Mouse (Mus musculus) heart, adult 18-20 months (tissue): Measurements from ENCODE around the gene Abhd17a. TPM values are rescaled to one million over a fixed set of nuclear protein-coding genes. Genes with fewer than 3 reads are reported as not detected.
"Not testable (repeated sequence)": the region's sequence is repeated elsewhere in the genome, so short reads cannot be mapped to it uniquely, and the experiment has no call there.

Experiments used
- DNase-seq, 2 experiments: peaks; one replicate each; pipeline ENCODE4 v3.0.0; 2021 to 2022; ENCODE audit warnings: mixed read lengths in 1 of 2
- total RNA-seq, 2 experiments: library from RNA; stranded (reverse); gene quantifications; 2 replicates each; pipeline ENCODE4 v1.2.3; 2021

The Abhd17a gene
- total RNA-seq, 2 experiments from 2014 or later, result 40.6 to 44.8 TPM

DNA sequence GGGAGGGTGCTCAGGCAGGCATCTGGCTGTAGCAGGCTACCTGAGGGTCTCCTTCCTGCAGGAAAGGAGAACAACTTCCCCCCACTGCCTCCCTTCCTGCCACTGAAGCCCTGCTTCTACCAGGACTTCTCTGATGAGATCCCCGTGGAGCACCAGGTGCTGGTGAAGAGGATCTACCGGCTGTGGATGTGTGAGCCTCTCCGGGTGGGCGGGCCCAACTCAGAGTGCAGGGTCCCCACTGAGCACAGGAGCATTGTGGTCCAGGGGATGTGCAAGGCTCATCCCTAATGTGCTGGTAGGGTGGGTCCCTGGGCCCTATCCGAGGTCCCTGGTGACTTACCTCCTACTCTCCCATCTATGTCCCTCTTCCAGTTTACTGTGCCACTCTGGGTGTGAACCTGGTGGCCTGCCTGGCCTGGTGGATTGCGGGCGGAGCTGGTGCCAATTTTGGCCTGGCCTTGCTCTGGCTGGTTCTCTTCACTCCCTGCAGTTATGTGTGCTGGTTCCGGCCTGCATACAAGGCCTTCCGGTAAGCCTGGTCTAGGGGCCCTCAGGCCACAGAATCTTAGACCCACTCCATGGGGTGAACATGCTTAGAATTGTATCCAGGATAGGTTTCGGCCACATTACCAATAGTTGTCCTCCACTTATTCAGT is 19.3 kb upstream of the Abhd17a start:
- no peak for DNase-seq

DNA sequence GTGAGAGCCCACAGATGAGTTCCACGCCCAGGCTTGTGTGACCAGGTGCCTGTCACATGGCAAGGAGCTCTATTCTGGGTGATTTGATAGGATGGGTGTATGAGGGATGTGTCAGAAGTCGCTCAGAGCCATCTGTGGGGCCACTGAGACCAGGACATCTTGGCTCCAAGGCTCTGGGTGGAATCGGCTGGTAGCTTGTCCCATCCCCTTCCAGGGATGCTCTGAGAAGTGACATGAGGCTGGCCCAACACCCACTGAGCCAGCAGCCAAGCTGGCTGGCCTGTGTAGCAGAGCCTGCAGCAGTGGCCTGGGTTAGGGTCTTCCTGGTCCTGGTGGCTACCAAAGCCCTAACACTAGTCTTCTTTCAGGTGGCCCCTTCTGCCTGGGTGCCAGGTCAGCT is 18.3 kb upstream of the Abhd17a start:
- DNase-seq, result no peak

DNA sequence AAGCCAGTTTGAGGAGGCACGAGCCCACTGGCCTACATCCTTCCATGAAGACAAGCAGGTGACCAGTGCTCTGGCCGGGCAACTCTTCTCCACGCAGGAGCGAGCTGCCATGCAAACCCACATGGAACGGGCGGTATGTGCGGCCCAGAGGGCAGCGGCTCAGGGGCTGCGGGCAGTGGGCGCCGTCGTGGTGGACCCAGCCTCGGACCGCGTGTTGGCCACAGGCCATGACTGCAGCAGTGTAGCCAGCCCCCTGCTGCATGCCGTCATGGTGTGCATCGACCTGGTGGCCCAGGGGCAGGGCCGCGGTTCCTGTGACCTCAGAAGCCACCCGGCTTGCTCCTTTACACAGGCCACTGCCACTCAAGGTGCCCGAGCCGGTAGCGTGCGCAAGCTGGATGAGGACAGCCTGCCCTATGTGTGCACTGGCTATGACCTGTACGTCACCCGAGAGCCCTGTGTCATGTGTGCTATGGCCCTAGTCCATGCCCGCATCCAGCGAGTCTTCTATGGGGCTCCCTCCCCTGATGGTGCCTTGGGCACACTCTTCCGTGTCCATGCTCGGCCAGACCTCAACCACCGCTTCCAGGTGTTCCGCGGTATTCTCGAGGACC is 16.7 kb upstream of the Abhd17a start:
- no peak for DNase-seq

DNA sequence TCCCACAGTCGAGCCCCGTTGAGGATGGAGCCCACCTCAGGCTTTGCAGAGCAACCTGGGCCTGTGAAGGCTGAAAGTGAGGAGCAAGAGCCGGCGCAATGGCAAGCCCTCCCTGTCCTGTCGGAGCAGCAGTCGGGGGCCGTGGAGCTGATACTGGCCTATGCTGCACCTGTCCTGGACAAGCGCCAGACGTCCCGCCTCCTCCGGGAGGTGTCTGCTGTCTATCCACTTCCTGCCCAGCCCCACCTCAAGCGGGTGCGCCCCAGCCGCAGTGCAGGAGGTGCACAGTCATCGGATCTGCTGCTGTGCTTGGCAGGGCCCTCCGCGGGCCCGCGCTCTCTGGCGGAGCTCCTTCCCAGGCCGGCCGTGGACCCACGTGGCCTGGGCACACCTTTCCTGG is 16.2 kb upstream of the Abhd17a start:
- no peak for DNase-seq

DNA sequence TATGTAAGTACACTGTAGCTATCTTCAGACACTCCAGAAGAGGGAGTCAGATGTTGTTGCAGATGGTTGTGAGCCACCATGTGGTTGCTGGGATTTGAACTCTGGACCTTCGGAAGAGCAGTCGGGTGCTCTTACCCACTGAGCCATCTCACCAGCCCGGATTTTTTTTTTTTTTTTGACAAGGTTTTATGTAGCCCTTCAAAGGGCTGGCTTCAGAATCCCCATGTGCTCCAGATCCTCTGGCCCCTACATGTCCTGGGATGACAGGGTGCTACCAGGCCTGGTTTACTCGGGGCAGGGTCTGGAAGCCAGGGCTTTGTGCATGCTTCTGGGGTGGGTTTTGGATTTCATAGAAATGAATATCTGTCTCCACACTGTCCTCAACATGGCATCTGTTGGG is 15.6 kb upstream of the Abhd17a start, which contains the start of gene Gm49322:
Gene Gm49322, plus strand, starts transcription at position 301 of the 400 bp plus-strand sequence.
- not testable (repeated sequence) for DNase-seq

DNA sequence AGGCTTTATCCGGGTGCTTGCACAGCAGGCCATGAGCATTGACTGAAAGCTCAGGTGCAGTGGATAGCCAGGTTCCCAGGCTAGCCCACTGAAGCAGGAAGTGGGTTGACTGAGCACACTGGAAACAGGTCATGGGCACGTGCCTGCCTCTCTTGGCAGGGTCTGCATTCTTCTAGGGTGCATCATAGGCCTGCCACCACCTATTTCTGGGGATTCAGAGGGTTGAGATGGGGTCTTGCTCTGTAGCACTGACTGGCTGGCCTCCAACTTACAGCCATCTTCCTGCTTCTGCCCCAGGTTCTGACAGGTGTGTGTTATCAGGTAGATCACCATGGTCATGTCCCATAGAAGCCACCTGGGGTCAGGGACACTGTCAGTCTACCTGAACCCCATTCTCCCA is 14.8 kb upstream of the Abhd17a start:
- DNase-seq, result no peak

DNA sequence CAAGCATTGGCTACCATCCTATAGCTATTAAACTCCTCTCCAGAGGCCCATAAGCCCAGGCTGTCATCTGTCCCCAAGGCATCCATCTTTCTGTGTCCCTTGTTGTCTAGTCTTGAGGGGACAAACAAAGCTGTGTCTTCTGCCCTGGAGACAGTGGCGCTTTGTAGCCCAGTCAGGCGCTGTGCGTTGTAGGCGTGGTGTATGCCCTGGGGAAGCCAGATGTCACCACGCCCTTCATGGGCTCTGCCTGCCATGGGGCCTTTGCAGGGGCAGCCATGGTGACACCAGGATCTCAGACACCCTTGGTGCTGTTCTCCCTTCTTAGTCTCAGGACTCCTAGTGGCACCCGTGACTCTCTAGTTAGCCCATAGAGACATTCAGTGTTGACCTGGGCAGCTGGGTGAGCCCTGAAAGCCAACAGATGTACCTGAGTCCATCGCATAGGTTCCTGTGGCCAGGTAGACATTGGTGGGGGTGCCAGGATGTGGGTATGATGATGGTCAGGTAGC is 13.9 kb upstream of the Abhd17a start:
- no peak for DNase-seq

DNA sequence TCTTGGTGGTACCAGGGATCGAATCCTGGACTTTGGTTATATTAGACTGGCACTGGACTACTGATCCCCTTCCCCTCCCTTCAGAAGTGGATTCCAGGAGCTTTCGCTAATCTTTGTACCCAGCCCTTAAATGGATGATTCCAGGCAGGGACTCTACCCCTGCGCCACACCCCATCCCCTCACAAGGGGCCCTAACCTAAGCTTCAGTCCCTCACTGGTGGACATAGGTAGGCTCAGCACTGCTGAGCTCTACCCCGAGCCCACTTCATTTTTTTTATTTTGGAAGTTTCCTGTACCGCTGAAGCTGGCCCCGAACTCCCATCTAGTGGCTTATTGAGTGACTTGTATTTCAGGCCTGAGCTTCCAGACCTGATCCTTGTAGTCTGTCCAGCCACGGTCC is 13.2 kb upstream of the Abhd17a start:
- no peak for DNase-seq

DNA sequence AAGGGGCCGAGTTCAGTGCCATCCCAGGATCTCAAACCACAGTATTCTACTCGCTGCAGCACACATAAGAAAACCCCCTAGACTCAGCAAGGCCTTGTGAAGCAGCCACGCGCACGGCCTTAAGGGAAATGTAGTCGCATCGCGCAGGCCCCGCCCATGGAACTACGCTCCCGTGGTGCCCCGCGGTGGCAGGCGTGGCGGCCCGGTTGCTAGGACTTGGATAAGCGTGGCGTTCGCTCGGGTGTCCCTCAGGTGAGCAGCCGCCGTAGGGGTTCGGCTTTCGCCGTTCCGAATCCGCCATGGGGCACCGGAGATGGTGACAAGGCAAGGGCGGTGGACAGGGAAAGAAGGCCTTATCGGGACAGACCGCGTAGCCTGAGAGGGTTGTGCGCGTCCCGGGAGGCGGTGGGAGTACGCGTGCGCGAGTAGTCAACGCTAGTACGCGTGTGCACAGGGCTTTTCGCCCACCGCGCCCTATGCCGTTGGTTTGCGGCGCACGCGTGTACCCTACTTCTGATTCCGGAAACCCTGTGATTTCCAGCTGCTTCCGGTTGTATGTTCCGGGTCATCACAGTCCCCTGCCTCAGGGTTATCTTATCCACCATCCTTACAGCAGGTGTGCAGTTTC is 12.7 kb upstream of the Abhd17a start, which contains the start of the genes Scamp4 and Adat3:
Gene Scamp4, plus strand, starts transcription at position 175 of the 628 bp plus-strand sequence.
Gene Adat3, plus strand, starts transcription at position 183 of the 628 bp plus-strand sequence.
- peak; percentile 96 to 98 for DNase-seq

DNA sequence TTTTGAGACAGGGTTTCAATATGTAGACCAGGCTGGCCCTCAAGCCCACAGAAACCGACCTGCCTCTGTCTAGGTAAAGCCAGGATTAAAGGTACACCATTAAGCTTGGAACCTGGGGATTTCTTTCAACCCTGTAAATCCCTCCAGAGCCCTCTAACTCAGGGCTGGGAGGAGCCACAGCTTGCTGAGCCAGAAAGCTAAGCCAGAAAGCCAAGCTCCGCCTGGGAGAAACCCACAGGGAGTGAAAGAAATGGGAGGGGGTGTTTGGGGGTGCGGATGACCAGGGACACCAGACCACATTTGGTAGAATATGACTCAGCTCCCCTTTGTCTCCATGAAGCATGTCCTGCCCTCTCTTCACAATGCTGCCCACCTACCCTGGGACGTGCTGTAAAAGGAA is 6.2 kb upstream of the Abhd17a start:
- no peak for DNase-seq

DNA sequence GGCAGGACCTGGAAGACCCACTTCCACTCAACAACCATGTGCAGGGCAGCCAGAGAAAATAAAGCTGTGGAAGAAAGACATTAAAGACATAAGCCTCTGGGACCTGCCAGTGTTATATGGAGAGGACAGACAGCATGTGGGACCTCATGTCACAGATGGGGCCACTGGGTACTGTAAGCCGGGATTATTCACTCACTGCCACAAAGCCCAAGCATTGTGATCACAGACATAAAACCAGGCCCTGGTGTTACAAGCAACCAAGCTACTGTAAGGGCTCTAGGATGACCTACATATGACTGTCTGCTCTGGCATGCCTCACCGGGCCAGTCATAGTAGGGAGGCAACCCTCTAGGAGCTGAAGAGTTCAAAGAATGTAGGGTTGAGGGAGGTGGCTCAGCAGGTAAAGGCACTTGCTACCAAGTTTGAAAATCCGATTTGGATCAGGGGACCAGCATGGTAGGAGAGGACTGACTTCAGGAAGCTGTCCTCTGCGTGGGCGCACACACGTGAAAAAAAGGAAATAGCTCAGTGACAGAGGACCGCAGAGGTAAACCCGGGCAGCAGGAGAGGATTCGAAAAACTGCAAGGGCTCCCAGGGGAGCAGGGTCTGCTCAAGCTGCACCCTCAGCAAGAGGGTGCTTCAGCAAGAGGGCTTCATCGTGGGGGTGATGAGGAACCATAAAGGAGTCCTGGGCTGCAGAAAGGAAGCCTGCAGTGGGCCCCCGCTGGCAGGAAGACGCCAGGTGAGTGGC is 838 bp downstream of the Abhd17a start:
- DNase-seq, result no peak

DNA sequence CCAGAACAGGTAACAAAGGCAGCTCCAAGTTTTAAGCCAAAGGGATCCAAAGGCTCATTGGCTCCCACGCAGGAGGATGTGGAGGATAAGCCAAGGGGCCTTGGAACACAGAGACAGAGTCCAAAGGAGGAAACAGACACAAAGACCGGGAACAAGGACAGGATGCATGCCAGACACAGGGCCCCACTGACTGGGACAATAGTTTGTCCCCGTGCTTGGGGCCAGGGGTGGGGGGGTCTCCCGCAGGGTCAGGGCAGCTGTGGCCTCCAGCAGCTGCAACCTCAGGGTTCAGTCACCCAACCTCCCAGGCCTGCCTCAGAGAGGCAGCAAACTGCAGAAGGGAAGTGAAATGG is 2.9 kb downstream of the Abhd17a start:
- peak; percentile 57 to 82 for DNase-seq

DNA sequence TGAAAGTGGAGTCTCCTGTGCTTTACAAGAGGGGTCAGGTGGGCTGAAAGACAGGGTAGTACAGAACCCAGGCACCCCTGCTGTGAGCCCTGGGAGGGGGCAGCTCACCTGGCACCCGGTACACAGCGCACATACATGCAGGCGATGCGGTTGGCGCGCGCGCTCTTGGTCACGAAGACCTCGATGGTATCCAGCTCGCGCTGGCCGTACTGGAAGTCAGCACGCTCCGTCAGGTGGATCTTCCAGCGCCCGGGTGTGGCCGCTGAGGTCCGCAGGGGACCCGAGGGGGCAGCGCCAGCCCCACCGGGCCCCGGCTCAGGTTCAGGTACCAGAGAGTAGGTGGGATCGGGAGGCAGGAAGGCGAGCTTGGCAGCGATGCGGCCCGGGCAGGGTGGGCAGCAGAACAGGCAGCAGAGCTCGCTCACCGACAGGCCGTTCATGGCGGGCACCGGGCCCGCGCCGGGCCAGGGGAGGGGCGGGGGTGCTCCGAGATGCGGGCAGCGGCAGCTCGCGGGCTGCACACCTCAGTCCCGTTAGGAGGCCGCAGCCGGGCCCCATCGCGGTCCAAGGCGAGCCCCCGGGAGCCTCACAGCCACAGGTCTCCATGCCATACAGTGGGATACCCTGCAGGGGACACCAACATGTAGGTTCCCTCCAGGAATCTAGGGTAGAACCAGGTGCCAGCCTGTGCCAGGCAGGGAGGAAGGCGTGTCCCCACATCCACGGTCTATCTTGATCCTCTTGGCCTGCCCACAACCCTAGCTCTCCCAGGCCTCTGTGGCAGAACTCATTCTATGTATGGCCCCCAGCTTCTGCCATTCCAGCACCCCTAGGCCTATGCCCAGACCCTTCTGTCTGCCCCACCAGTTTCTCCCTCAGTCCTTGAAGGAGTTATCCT is 3.5 kb downstream of the Abhd17a start:
- no peak for DNase-seq

DNA sequence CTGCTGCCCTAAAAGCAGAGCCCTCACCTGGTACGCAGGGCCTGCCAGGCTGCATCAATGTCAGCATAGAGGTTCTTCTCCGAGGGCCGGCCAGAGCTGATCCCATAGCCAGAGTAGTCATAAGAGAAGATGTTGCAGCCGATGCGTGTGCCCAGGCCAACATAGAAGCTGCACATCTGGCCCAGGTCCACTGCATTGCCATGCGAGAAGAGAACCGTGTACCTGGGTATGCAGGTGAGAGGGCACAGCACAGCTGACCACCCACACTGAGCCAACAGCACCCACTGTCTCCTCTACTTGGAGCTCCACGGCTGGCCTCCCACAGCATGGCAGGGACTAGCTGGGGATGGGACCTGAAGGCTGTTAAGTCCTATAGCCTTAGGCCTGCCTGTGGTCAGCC is 4.6 kb downstream of the Abhd17a start:
- DNase-seq, result no peak

DNA sequence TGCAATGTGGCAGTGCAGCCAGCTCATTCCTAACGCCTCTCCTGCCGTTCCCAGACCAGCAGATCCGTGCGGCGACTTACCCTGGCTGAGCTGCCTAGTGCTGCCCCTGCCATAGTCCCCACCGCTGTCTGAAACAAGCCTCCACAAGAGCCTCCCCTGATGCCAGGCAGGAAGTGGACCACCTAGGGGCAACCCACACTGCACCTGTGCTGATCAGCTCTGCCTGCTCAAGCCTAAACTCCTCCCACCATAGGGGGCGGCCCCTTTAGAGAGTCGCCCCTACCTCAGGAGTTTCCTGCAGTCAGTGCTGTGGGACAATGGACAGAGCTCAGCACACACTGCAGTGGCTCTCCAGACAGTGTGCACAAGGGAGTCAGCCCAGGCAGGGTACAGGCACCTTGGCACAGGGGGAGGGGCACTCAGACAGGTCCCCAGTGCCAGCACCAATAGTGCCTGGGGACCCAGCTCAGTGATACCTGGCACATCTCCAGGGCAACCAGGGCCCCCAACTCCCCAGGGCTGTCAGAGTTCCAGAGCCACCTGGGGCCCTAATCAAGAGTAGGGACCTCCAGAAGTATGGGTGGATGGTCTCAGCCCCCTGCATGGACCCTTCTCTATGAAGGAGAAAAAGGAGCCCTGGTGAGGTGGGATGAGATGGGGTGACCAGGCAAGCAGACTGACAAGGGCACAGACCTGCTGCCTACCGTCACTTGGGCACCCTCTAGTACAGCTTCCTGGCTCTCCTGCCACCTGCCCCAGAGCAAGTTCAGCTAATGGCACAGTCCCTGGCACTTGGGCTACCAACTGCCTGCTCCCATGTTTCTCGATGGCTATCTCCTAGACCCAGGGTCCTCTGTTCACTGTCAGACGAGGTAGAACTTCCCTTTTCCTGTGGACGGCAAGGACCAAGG is 5.2 kb downstream of the Abhd17a start:
- DNase-seq, result no peak

DNA sequence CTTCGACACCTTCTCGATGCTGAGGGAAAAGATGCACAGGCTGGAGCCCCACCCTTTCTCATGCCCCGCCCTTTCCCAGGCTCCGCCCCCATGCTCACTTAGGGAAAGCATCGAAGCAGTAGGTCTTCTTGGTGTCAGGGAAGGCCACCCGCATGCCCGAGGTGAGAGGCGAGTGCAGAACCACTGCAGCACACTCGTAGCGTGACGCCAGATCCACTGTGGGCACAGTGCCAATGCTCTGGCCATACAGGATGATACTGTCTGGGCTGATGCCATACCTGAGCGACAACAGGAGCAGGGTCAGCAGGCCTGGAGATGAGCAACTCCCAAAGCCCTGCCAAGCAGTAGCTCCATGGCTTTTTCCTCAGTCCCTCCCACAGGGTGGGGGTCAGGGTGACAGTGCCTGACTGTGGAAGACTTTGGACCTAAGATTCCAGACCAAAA is 6.1 kb downstream of the Abhd17a start:
- DNase-seq, result peak in 1 of 2 experiments; percentile 48

DNA sequence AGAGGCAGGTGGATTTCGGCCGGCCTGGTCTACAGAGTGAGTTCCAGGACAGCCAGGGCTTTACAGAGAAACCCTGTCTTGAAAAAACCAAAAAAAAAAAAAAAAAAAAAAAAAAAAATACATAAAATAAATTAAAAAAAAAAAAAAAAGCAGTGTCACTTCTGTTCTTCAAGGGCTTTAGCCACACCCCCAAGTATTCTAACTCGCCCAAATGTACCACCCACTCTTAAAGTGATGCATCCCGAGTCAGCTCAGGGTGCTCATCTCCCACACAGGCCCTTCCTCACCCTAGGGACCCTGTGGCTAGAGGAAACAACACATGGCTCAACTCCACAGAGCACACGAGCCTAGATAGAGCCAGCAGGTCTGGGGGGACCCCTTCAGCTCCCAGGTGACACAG is 7.1 kb downstream of the Abhd17a start:
- no peak for DNase-seq

DNA sequence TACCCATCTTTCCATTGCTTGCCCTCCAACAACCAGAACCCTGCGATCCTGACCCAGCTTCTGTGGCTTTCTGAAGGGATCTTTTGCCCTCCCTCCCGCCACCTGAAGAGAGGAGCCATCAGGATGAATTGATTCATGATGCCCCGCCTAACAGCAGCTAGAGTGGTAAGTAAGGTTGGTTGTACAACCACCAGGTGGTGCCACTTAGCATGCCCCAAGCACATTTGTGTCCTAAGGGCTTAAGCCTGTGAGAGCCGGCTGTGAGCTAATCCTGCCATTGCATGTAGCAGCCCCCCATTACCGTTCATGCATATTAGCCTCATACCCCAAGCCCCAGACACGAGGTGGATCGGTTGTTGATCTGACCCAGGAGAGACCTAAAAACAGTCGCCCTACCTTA is 11.2 kb downstream of the Abhd17a start:
- peak; percentile 65 to 68 for DNase-seq

DNA sequence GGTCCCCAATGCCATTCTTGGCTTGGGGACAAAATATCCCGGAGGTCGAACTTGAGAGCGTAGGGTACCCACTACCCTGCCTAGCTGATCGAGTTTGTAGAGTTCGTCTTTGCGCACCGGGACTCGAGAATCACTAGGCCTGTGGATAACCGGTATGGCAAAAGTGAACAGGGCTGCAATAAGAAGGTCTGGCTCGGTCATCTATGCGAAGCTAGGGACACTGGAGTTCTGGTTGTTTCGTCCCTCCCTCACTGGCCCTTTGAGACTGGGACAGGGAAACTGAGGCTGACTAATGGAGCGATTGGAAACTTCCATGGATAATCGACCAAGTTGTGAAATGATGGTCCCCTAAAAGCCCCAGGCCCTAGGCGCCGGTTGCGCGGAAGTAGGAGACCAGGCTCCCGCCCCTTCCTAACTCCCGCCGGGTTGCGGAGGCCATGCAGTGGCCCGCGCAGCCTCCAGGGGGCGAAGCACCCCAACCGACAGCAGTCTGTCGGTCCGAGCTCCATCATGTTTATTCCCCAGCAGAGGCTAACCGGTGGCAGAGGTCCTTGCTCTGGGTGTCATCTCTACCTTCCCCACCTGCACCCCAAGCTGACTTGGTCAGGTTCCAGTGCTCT is 11.9 kb downstream of the Abhd17a start:
- DNase-seq, result peak; percentile 87 to 88
